Mouse (Mus musculus) G1E (cell line): ENCODE measurements around the gene Maml2. TPM values are rescaled to one million over a fixed set of nuclear protein-coding genes. Genes with fewer than 3 reads are reported as not detected.

Experiments used
- ATAC-seq: 2 replicates; pipeline ENCODE4 v1.8.0; 2016; ENCODE audit warnings: mild to moderate bottlenecking; ENCODE audit not compliant: insufficient number of reproducible peaks, poor library complexity, low FRiP score, severe bottlenecking; ENCODE audit errors: extremely low read depth
- DNase-seq: peaks from one replicate; pipeline ENCODE4 v3.0.0; 2012; ENCODE audit warnings: low spot score
- H3K27me3 ChIP-seq: 2 replicates; pipeline ENCODE4 v1.6.1; 2012; ENCODE audit warnings: mild to moderate bottlenecking, low read length, inconsistent platforms; ENCODE audit not compliant: insufficient read depth
- H3K36me3 ChIP-seq: replicated peaks from 2 replicates; pipeline ENCODE3; 2012; ENCODE audit warnings: mild to moderate bottlenecking, inconsistent platforms
- H3K4me1 ChIP-seq: 2 replicates; pipeline ENCODE4 v1.6.1; 2012; ENCODE audit warnings: low read depth, low read length, inconsistent platforms, mixed read lengths; ENCODE audit not compliant: insufficient read depth
- H3K4me3 ChIP-seq: 2 replicates; pipeline ENCODE4 v1.5.1; 2012; ENCODE audit warnings: low read depth, mild to moderate bottlenecking, inconsistent platforms, low read length, moderate library complexity, mixed read lengths
- H3K9me3 ChIP-seq: replicated peaks from 2 replicates; pipeline ENCODE4 v1.6.1; 2012; ENCODE audit warnings: inconsistent platforms
- CTCF ChIP-seq: IDR thresholded peaks from 2 replicates; pipeline ENCODE4 v1.5.1; 2012; ENCODE audit warnings: low read depth, low read length, inconsistent platforms, mixed read lengths
- GATA1 ChIP-seq: IDR thresholded peaks from 2 replicates; pipeline ENCODE4 v1.6.1; 2012; ENCODE audit warnings: borderline replicate concordance, low read length, inconsistent platforms, mixed read lengths
- GATA2 ChIP-seq: IDR thresholded peaks from 2 replicates; pipeline ENCODE4 v1.6.1; 2012; ENCODE audit warnings: low read depth, low read length, inconsistent platforms, borderline replicate concordance
- POLR2AphosphoS5 ChIP-seq: IDR thresholded peaks from 2 replicates; pipeline ENCODE4 v1.6.1; 2012; ENCODE audit warnings: low read depth, low read length, inconsistent platforms; ENCODE audit not compliant: insufficient replicate concordance
- TAL1 ChIP-seq: conservative IDR thresholded peaks from 2 replicates; pipeline ENCODE4 v1.6.1; 2012; ENCODE audit warnings: low read depth, low read length, inconsistent platforms, mixed read lengths
- polyA plus RNA-seq: library from polyadenylated mRNA; stranded (reverse); fragments of >175 nt; gene quantifications from 2 replicates; pipeline ENCODE4 v1.2.3, GENCODE M21; 2012
- total RNA-seq, 2 experiments: library from RNA; stranded (forward) in 1 of 2; stranded (reverse) in 1 of 2; fragments of 200-1000 nt in 1 of 2; fragments of >200 nt in 1 of 2; fragmentation: Nextera tagmentation in 1 of 2; gene quantifications; 2 replicates each; pipeline ENCODE4 v1.2.3; 2014 to 2017

Gene Maml2
- total and polyA plus RNA-seq, 3 experiments = 0.25 to 5.4 (median 1.3) TPM

DNA sequence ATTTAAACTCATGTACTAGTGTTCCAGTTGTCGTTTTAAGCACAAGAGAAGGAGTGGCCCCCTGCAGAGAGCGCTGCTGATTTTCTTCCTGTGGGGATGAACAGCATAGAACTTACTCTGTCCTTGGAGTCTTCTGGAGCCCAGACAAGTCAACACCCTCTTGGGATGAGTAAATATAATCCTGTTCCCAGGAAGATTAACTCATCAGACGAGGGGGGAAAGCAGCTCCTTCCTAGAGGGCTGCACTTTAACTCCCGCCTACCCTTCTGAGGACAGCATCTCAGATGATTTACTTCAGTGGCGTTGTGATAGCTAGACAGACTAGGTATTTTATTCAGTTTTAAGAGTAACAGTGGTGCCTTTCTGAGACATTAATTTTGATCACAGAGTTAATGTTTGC is 215.4 kb downstream of the Maml2 start:
- Histone ChIP-seq H3K27me3 (peaks cover 10% of the 10 kb centered on the region), H3K4me3 (no peak overlapping the region), H3K4me1 (peaks cover 3% of the 10 kb centered on the region), H3K9me3 (no peaks in the 10 kb centered on the region), H3K36me3 (no peaks in the 10 kb centered on the region)
- no peak for DNase-seq
- TF ChIP-seq GATA1 (no peak), CTCF (no peak), GATA2 (no peak), POLR2AphosphoS5 (no peak), TAL1 (no peak)
- no peak for ATAC-seq

DNA sequence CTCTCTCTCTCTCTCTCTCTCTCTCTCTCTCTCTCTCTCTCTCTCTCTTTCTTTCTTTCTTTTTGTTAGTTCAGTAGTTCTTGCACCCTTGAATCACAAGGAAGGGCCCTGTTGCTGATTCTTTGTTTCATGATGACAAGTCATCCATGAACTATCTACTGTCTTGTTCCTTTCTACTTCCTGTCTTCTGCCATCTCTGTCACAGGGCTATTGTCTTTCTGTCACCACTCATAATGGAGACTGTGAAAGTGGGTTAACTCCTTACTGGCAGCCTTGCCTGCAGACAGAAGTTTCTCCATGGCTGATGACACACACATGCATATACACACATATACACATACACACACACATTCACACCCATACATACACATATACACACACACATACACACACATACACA is 216.7 kb downstream of the Maml2 start:
- ATAC-seq (no peak), DNase-seq (no peak)

DNA sequence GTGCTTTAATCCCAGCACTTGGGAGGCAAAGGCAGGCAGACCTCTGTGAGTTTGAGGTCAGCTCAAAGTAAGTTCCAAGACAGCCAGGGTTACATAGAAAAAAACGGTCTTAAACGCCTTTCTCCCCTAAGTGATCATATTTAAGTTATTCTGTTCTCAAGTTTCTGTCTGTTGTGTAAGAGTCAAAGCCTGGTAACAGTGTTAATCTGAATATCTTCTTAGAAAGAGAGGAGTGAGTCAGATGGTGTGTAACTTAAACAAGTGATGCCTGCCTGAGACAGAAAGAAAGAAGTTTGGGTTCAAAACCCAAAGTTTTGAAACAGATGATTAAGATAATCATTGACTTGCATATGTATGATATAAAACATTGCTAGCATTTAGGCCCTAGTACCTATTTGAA is 218.2 kb downstream of the Maml2 start:
- Histone ChIP-seq H3K4me3 (no peak overlapping the region), H3K36me3 (no peaks in the 10 kb centered on the region), H3K27me3 (0 out of 2 replicates have a peak, but pooled peaks cover 2% of the 10 kb centered on the region), H3K4me1 (peaks cover 5% of the 10 kb centered on the region; the same call in 1 of the 2 replicates), H3K9me3 (no peaks in the 10 kb centered on the region)
- DNase-seq = no peak
- no peak for ATAC-seq
- TF ChIP-seq CTCF (no peak), POLR2AphosphoS5 (no peak), TAL1 (no peak), GATA2 (no peak), GATA1 (no peak)

More for the DNA sequence above, 216.7 kb downstream of the Maml2 start:
- Histone ChIP-seq H3K4me1 (peaks cover 7% of the 10 kb centered on the region), H3K36me3 (no peaks in the 10 kb centered on the region), H3K9me3 (no peaks in the 10 kb centered on the region), H3K4me3 (no peak overlapping the region), H3K27me3 (peaks cover 8% of the 10 kb centered on the region)
- TF ChIP-seq CTCF (no peak), GATA1 (no peak), GATA2 (no peak), POLR2AphosphoS5 (no peak), TAL1 (no peak)

DNA sequence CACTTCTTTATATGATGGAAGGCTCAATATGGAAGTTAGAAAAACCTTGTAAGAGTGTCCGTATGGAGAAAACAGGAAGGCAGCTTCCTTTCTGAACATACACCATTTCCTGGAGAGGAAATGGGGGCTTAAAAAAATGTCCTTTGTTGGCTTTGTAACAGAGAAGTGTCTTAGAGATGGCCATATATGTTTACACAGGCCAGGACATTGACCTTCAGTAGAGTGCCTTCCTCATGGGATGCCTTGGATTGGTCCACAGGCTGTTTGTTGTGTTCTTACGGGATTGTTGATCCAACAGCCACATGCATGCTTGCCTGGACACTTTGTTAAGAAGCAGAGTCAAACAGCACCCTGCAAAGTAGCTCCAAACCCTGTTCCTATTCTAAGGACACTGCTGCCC is 220.3 kb downstream of the Maml2 start:
- TF ChIP-seq CTCF (no peak), GATA2 (no peak), POLR2AphosphoS5 (no peak), TAL1 (no peak)
- ATAC-seq = no peak
- Histone ChIP-seq H3K27me3 (0 out of 2 replicates have a peak, but pooled peaks cover 2% of the 10 kb centered on the region), H3K9me3 (no peaks in the 10 kb centered on the region), H3K36me3 (no peaks in the 10 kb centered on the region), H3K4me3 (no peak overlapping the region), H3K4me1 (peaks cover 6% of the 10 kb centered on the region)
- DNase-seq = no peak

DNA sequence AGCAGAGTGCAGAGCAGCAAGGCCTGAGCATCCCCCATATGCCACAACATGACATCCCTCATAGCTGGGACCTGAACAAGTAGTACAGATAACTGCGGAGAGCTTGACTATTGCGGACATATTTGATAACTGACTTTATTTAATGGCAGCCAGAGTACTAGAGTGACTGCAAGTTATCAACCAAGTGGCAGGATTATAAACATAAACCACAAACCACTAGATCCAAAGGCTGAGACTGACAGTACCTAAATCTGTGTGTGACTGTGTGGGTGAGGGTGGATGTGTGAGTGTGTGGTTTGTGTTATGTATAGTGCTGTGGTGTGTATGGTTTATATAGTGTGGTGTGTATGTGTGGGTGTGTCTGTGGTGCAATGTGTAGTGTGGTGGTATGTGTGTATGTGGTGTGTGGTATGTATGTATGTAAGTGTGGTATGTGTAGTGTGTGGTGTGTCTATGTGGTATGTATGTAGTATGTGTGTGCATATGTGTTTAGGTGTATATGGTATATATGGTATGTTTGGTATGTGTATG is 220.7 kb downstream of the Maml2 start:
- peaks cover 10% of the 10 kb centered on the region for H3K4me1 ChIP-seq
- DNase-seq (no peak), ATAC-seq (no peak)
- no peak overlapping the region for H3K4me3 ChIP-seq
- H3K27me3 ChIP-seq = 0 out of 2 replicates have a peak, but pooled peaks cover 2% of the 10 kb centered on the region
- no peak for TF ChIP-seq CTCF
- TF ChIP-seq GATA2 = no peak
- no peak for TF ChIP-seq POLR2AphosphoS5
- no peak for TF ChIP-seq TAL1
- TF ChIP-seq GATA1 = no peak
- no peaks in the 10 kb centered on the region for H3K9me3 ChIP-seq
- H3K36me3 ChIP-seq = no peaks in the 10 kb centered on the region

DNA sequence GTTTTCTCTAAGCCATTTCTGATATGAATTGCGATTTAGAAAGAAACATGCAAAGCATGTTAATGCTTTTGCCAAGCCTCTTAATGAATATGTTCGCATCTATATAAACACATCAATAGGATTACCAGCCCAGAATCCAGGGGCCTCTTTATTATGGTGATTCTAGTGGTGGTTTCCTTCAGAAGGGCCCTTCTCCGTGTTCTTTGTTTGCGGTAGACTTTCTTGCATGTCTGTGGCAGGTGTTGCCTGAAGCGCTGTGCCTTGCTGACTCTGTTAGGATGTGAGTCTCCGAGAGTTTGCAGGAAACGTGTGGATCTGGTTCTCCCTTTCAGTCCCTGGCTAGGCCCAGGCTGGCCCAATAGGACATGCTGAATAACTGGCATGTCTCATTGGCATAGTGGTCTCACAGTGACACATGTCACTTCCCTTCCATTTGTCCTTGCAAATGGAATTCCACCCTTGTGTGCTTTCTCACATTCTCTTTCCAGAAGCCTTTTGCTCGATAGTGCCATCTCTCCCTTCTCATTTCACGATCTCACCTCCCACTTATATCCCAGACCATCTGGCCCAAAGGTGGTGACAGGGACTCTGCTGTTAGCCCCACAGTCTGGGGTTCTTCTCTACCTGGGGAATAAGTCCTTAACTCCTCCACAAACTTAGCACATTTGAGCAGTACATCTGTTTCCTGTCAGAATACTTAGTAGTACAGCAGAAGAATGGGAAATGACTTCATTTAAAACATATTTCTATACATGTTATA is 224.5 kb downstream of the Maml2 start:
- Histone ChIP-seq H3K9me3 (no peaks in the 10 kb centered on the region), H3K36me3 (no peaks in the 10 kb centered on the region), H3K4me3 (no peak overlapping the region), H3K27me3 (no peaks in the 10 kb centered on the region), H3K4me1 (peaks cover 10% of the 10 kb centered on the region)
- DNase-seq (no peak), ATAC-seq (no peak)
- TF ChIP-seq POLR2AphosphoS5 = no peak
- TF ChIP-seq CTCF = no peak
- no peak for TF ChIP-seq GATA1
- no peak for TF ChIP-seq TAL1
